Mouse (Mus musculus): ENCODE measurements around the gene Poc1a. TPM values are rescaled to one million over a fixed set of nuclear protein-coding genes. Genes with fewer than 3 reads are reported as not detected.

Poc1a gene
- polyA plus RNA-seq, 1 experiment from 2014 or later: 27.8 TPM

- Histone ChIP-seq H3K4me3 (no peak overlapping the region), H3K9ac (peak overlapping the region; percentile 13), H3K4me1 (replicated peaks) (peaks cover 20% of the 10 kb centered on the region), H3K4me2 (peak overlapping the region; percentile 0; the same call in 1 of the 2 replicates), H3K36me3 (peaks cover 56% of the 10 kb centered on the region), H3K9me3 (replicated peaks) (no peaks in the 10 kb centered on the region), H3K27ac (ENCODE audit: poor library complexity, severe bottlenecking) (peak overlapping the region; percentile 42), H3K27me3 (replicated peaks) (no peaks in the 10 kb centered on the region)
- 56% methylated on average over 19 of the region's 19 CpGs for WGBS
- peak; percentile 50; the same call in 1 of the 2 replicates for ATAC-seq (ENCODE audit: insufficient number of reproducible peaks, low FRiP score)
Observed at GRCm38 (mm10) chr9:106242813-106243488, 37.9 kb upstream of the Poc1a start.

GRCm38 (mm10) chr9:106249550-106249949 is 31.3 kb upstream of the Poc1a start:
- 82% methylated on average over 11 of the region's 11 CpGs for WGBS
- no peak overlapping the region for H3K4me3 ChIP-seq
- H3K4me1 ChIP-seq (replicated peaks): peaks cover 36% of the 10 kb centered on the region
- peaks cover 5% of the 10 kb centered on the region; the same call in 1 of the 2 replicates for H3K36me3 ChIP-seq
- no peak for ATAC-seq (ENCODE audit: insufficient number of reproducible peaks, low FRiP score)
- H3K4me2 ChIP-seq: no peak overlapping the region
- no peaks in the 10 kb centered on the region for H3K27me3 ChIP-seq (replicated peaks)
- H3K9me3 ChIP-seq (replicated peaks): no peaks in the 10 kb centered on the region
- H3K27ac ChIP-seq (ENCODE audit: poor library complexity, severe bottlenecking): peak overlapping the region; percentile 55; the same call in 1 of the 2 replicates
- H3K9ac ChIP-seq: no peak overlapping the region

GRCm38 (mm10) chr9:106250245-106250644 is 30.6 kb upstream of the Poc1a start:
- Histone ChIP-seq H3K9ac (no peak overlapping the region), H3K4me3 (no peak overlapping the region), H3K9me3 (replicated peaks) (no peaks in the 10 kb centered on the region), H3K4me2 (no peak overlapping the region), H3K4me1 (replicated peaks) (peaks cover 36% of the 10 kb centered on the region), H3K27me3 (replicated peaks) (no peaks in the 10 kb centered on the region), H3K36me3 (peaks cover 2% of the 10 kb centered on the region; the same call in 1 of the 2 replicates), H3K27ac (ENCODE audit: poor library complexity, severe bottlenecking) (peak overlapping the region; percentile 55; the same call in 1 of the 2 replicates)
- WGBS: 36% methylated on average over 4 of the region's 4 CpGs
- ATAC-seq (ENCODE audit: insufficient number of reproducible peaks, low FRiP score): peak; percentile 59

- H3K4me2 ChIP-seq: no peak overlapping the region
- H3K9ac ChIP-seq: no peak overlapping the region
- H3K27ac ChIP-seq (ENCODE audit: poor library complexity, severe bottlenecking): no peak overlapping the region
- no peak for ATAC-seq (ENCODE audit: insufficient number of reproducible peaks, low FRiP score)
- peaks cover 34% of the 10 kb centered on the region for H3K4me1 ChIP-seq (replicated peaks)
- H3K9me3 ChIP-seq (replicated peaks): no peaks in the 10 kb centered on the region
- H3K36me3 ChIP-seq: no peaks in the 10 kb centered on the region
- no peak overlapping the region for H3K4me3 ChIP-seq
- WGBS: 66% methylated on average over 8 of the region's 8 CpGs
- H3K27me3 ChIP-seq (replicated peaks): no peaks in the 10 kb centered on the region
Observed at GRCm38 (mm10) chr9:106251066-106251465, 29.8 kb upstream of the Poc1a start.

GRCm38 (mm10) chr9:106254001-106254400 is 26.9 kb upstream of the Poc1a start:
- Histone ChIP-seq H3K27ac (ENCODE audit: poor library complexity, severe bottlenecking) (no peak overlapping the region), H3K4me3 (no peak overlapping the region), H3K4me2 (no peak overlapping the region), H3K27me3 (replicated peaks) (no peaks in the 10 kb centered on the region), H3K9ac (no peak overlapping the region), H3K36me3 (no peaks in the 10 kb centered on the region), H3K4me1 (replicated peaks) (peaks cover 17% of the 10 kb centered on the region), H3K9me3 (replicated peaks) (no peaks in the 10 kb centered on the region)
- ATAC-seq (ENCODE audit: insufficient number of reproducible peaks, low FRiP score): no peak
- WGBS: 68% methylated on average over 2 of the region's 2 CpGs

- no peaks in the 10 kb centered on the region for H3K9me3 ChIP-seq (replicated peaks)
- no peak for ATAC-seq (ENCODE audit: insufficient number of reproducible peaks, low FRiP score)
- WGBS: 72% methylated on average over 4 of the region's 4 CpGs
Observed at GRCm38 (mm10) chr9:106258412-106258811, 22.4 kb upstream of the Poc1a start.

GRCm38 (mm10) chr9:106258990-106259389 is 21.9 kb upstream of the Poc1a start:
- H3K27me3 ChIP-seq (replicated peaks): no peaks in the 10 kb centered on the region
- ATAC-seq (ENCODE audit: insufficient number of reproducible peaks, low FRiP score): no peak
- no peak overlapping the region for H3K4me2 ChIP-seq
- H3K9me3 ChIP-seq (replicated peaks): no peaks in the 10 kb centered on the region
- no peaks in the 10 kb centered on the region for H3K4me1 ChIP-seq (replicated peaks)
- no peak overlapping the region for H3K9ac ChIP-seq
- no peak overlapping the region for H3K4me3 ChIP-seq
- H3K27ac ChIP-seq (ENCODE audit: poor library complexity, severe bottlenecking): no peak overlapping the region
- 64% methylated on average over 5 of the region's 5 CpGs for WGBS
- no peaks in the 10 kb centered on the region for H3K36me3 ChIP-seq

More at GRCm38 (mm10) chr9:106258412-106258811, 22.4 kb upstream of the Poc1a start:
- Histone ChIP-seq H3K4me2 (no peak overlapping the region), H3K4me3 (no peak overlapping the region), H3K9ac (no peak overlapping the region), H3K27me3 (replicated peaks) (no peaks in the 10 kb centered on the region), H3K27ac (ENCODE audit: poor library complexity, severe bottlenecking) (no peak overlapping the region), H3K4me1 (replicated peaks) (no peaks in the 10 kb centered on the region), H3K36me3 (no peaks in the 10 kb centered on the region)

GRCm38 (mm10) chr9:106261058-106261457 is 19.8 kb upstream of the Poc1a start:
- Histone ChIP-seq H3K27me3 (replicated peaks) (no peaks in the 10 kb centered on the region), H3K9me3 (replicated peaks) (no peaks in the 10 kb centered on the region), H3K9ac (no peak overlapping the region), H3K4me2 (no peak overlapping the region), H3K4me3 (no peak overlapping the region), H3K4me1 (replicated peaks) (no peaks in the 10 kb centered on the region; the same call in 1 of the 2 replicates), H3K36me3 (no peaks in the 10 kb centered on the region), H3K27ac (ENCODE audit: poor library complexity, severe bottlenecking) (no peak overlapping the region)
- WGBS: 85% methylated on average over 6 of the region's 6 CpGs
- ATAC-seq (ENCODE audit: insufficient number of reproducible peaks, low FRiP score): no peak

- H3K9ac ChIP-seq: no peak overlapping the region
- H3K36me3 ChIP-seq: no peaks in the 10 kb centered on the region
- H3K27ac ChIP-seq (ENCODE audit: poor library complexity, severe bottlenecking): no peak overlapping the region
- H3K27me3 ChIP-seq (replicated peaks): no peaks in the 10 kb centered on the region
- no peaks in the 10 kb centered on the region; the same call in 1 of the 2 replicates for H3K4me1 ChIP-seq (replicated peaks)
- 68% methylated on average over 3 of the region's 3 CpGs for WGBS
- H3K4me2 ChIP-seq: no peak overlapping the region
- H3K9me3 ChIP-seq (replicated peaks): no peaks in the 10 kb centered on the region
- no peak overlapping the region for H3K4me3 ChIP-seq
- ATAC-seq (ENCODE audit: insufficient number of reproducible peaks, low FRiP score): no peak
Observed at GRCm38 (mm10) chr9:106261491-106261890, 19.4 kb upstream of the Poc1a start.

GRCm38 (mm10) chr9:106262075-106262474 is 18.8 kb upstream of the Poc1a start:
- ATAC-seq (ENCODE audit: insufficient number of reproducible peaks, low FRiP score): no peak
- H3K4me1 ChIP-seq (replicated peaks): no peaks in the 10 kb centered on the region; the same call in 1 of the 2 replicates
- H3K9ac ChIP-seq: no peak overlapping the region
- no peak overlapping the region for H3K4me2 ChIP-seq
- no peaks in the 10 kb centered on the region for H3K36me3 ChIP-seq
- no peaks in the 10 kb centered on the region for H3K9me3 ChIP-seq (replicated peaks)
- H3K27me3 ChIP-seq (replicated peaks): no peaks in the 10 kb centered on the region
- WGBS: 77% methylated on average over 3 of the region's 3 CpGs
- no peak overlapping the region for H3K27ac ChIP-seq (ENCODE audit: poor library complexity, severe bottlenecking)
- H3K4me3 ChIP-seq: no peak overlapping the region

GRCm38 (mm10) chr9:106263381-106263924 is 17.4 kb upstream of the Poc1a start:
- Histone ChIP-seq H3K36me3 (no peaks in the 10 kb centered on the region), H3K9ac (no peak overlapping the region), H3K4me3 (no peak overlapping the region), H3K27me3 (replicated peaks) (no peaks in the 10 kb centered on the region), H3K4me1 (replicated peaks) (peaks cover 4% of the 10 kb centered on the region; the same call in 1 of the 2 replicates), H3K9me3 (replicated peaks) (no peaks in the 10 kb centered on the region), H3K4me2 (no peak overlapping the region), H3K27ac (ENCODE audit: poor library complexity, severe bottlenecking) (no peak overlapping the region)
- 70% methylated on average over 9 of the region's 9 CpGs for WGBS
- ATAC-seq (ENCODE audit: insufficient number of reproducible peaks, low FRiP score): no peak

All from heart, embryonic 12.5 days (tissue).